Mouse (Mus musculus) ES-Bruce4 (cell line): ENCODE measurements around the gene Acox2. TPM values are rescaled to one million over a fixed set of nuclear protein-coding genes. Genes with fewer than 3 reads are reported as not detected.

ENCODE experiments used
- H3K27ac ChIP-seq: 2 replicates; pipeline ENCODE4 v1.5.1; 2012; ENCODE audit warnings: low read length, inconsistent platforms; ENCODE audit not compliant: insufficient read depth
- H3K27me3 ChIP-seq: 2 replicates; pipeline ENCODE4 v1.6.1; 2012; ENCODE audit warnings: mild to moderate bottlenecking, low read length, inconsistent platforms; ENCODE audit not compliant: control insufficient read depth, poor library complexity, insufficient read depth, severe bottlenecking
- H3K36me3 ChIP-seq: 2 replicates; pipeline ENCODE4 v1.6.1; 2012; ENCODE audit warnings: inconsistent platforms, mild to moderate bottlenecking, low read length, moderate library complexity; ENCODE audit not compliant: control insufficient read depth, poor library complexity, insufficient read depth, severe bottlenecking
- H3K4me1 ChIP-seq: one replicate; pipeline ENCODE4 v1.8.1; 2011; ENCODE audit warnings: low read length; ENCODE audit not compliant: control insufficient read depth, insufficient read depth
- H3K4me3 ChIP-seq: 2 replicates; pipeline ENCODE4 v1.5.1; 2011; ENCODE audit warnings: low read depth, mild to moderate bottlenecking, low read length
- H3K9ac ChIP-seq: 2 replicates; pipeline ENCODE4 v1.6.1; 2012; ENCODE audit warnings: low read depth, mild to moderate bottlenecking, inconsistent platforms; ENCODE audit not compliant: poor library complexity, severe bottlenecking
- H3K9me3 ChIP-seq: replicated peaks from 2 replicates; pipeline ENCODE4 v1.6.1; 2012; ENCODE audit warnings: mild to moderate bottlenecking, low read length, inconsistent platforms; ENCODE audit not compliant: control insufficient read depth, poor library complexity, insufficient read depth, severe bottlenecking
- CTCF ChIP-seq: IDR thresholded peaks from one replicate; pipeline ENCODE4 v1.8.1; 2011; ENCODE audit warnings: low read depth, low read length
- EP300 ChIP-seq: IDR thresholded peaks from 2 replicates; pipeline ENCODE4 v1.6.1; 2011; ENCODE audit warnings: low read depth, low read length; ENCODE audit not compliant: insufficient read depth
- POLR2A ChIP-seq: IDR thresholded peaks from one replicate; pipeline ENCODE4 v1.8.1; 2011; ENCODE audit warnings: low read length; ENCODE audit not compliant: insufficient read depth
- polyA plus RNA-seq: library from polyadenylated mRNA; stranded (reverse); fragments of >200 nt; gene quantifications from 2 replicates; pipeline ENCODE4 v1.2.4, GENCODE M21; 2011; ENCODE audit warnings: low read depth; ENCODE audit not compliant: missing spikeins, insufficient read depth, insufficient read length

Gene Acox2
- polyA plus RNA-seq, 1 experiment, result not detected

- Histone ChIP-seq H3K36me3 (no peaks in the 10 kb centered on the region), H3K27me3 (no peaks in the 10 kb centered on the region), H3K27ac (no peak overlapping the region), H3K4me1 (no peaks in the 10 kb centered on the region), H3K9ac (no peak overlapping the region), H3K9me3 (no peaks in the 10 kb centered on the region), H3K4me3 (no peak overlapping the region)
- no peak for TF ChIP-seq POLR2A
- no peak for TF ChIP-seq EP300
- TF ChIP-seq CTCF, result no peak
Measured at GRCm38 (mm10) chr14:8191331-8191965, 67.7 kb downstream of the Acox2 start.

- no peak overlapping the region for H3K4me3 ChIP-seq
- H3K27ac ChIP-seq, result no peak overlapping the region
- H3K36me3 ChIP-seq, result no peaks in the 10 kb centered on the region
- no peak overlapping the region for H3K9ac ChIP-seq
- no peak for TF ChIP-seq EP300
- TF ChIP-seq CTCF, result no peak
- TF ChIP-seq POLR2A, result no peak
- H3K9me3 ChIP-seq, result no peaks in the 10 kb centered on the region
- no peaks in the 10 kb centered on the region for H3K4me1 ChIP-seq
- no peaks in the 10 kb centered on the region for H3K27me3 ChIP-seq
Measured at GRCm38 (mm10) chr14:8190556-8190955, 68.6 kb downstream of the Acox2 start.

GRCm38 (mm10) chr14:8186278-8187045 is 72.7 kb downstream of the Acox2 start:
- Histone ChIP-seq H3K9ac (no peak overlapping the region), H3K4me1 (no peaks in the 10 kb centered on the region), H3K36me3 (no peaks in the 10 kb centered on the region), H3K4me3 (no peak overlapping the region), H3K9me3 (no peaks in the 10 kb centered on the region; the same call in 1 of the 2 replicates), H3K27me3 (no peaks in the 10 kb centered on the region), H3K27ac (no peak overlapping the region)
- no peak for TF ChIP-seq POLR2A
- TF ChIP-seq EP300, result no peak
- TF ChIP-seq CTCF, result no peak

- Histone ChIP-seq H3K27me3 (no peaks in the 10 kb centered on the region), H3K27ac (no peak overlapping the region), H3K4me1 (no peaks in the 10 kb centered on the region), H3K36me3 (no peaks in the 10 kb centered on the region), H3K9me3 (no peaks in the 10 kb centered on the region; the same call in 1 of the 2 replicates), H3K4me3 (no peak overlapping the region), H3K9ac (no peak overlapping the region)
- TF ChIP-seq EP300 (no peak), CTCF (peak; percentile 64)
Measured at GRCm38 (mm10) chr14:8183330-8183729, 75.8 kb downstream of the Acox2 start.

- Histone ChIP-seq H3K9me3 (no peaks in the 10 kb centered on the region; the same call in 1 of the 2 replicates), H3K36me3 (no peaks in the 10 kb centered on the region), H3K4me1 (no peaks in the 10 kb centered on the region), H3K9ac (no peak overlapping the region), H3K4me3 (no peak overlapping the region), H3K27me3 (no peaks in the 10 kb centered on the region), H3K27ac (no peak overlapping the region)
- no peak for TF ChIP-seq EP300
- no peak for TF ChIP-seq CTCF
- TF ChIP-seq POLR2A, result no peak
Measured at GRCm38 (mm10) chr14:8180371-8181035, 78.7 kb downstream of the Acox2 start.

- TF ChIP-seq EP300 (no peak), POLR2A (no peak), CTCF (no peak)
- no peaks in the 10 kb centered on the region for H3K36me3 ChIP-seq
Measured at GRCm38 (mm10) chr14:8176251-8176650, 82.9 kb downstream of the Acox2 start.

More at GRCm38 (mm10) chr14:8176251-8176650, 82.9 kb downstream of the Acox2 start:
- no peaks in the 10 kb centered on the region; the same call in 1 of the 2 replicates for H3K9me3 ChIP-seq
- H3K9ac ChIP-seq, result no peak overlapping the region
- H3K27ac ChIP-seq, result no peak overlapping the region; the same call in 1 of the 2 replicates
- H3K4me1 ChIP-seq, result no peaks in the 10 kb centered on the region
- H3K27me3 ChIP-seq, result no peaks in the 10 kb centered on the region
- H3K4me3 ChIP-seq, result no peak overlapping the region

Other genes with a start within 250 kb of the Acox2 start
- gene Rpp14, start 179.0 kb downstream of the Acox2 start, polyA plus RNA-seq, result 40.5 and 47.1 TPM in 2 replicates
- gene Pxk, start 161.1 kb downstream of the Acox2 start, polyA plus RNA-seq, result 19.8 and 24.2 TPM in 2 replicates
- gene Pdhb, start 86.3 kb downstream of the Acox2 start, polyA plus RNA-seq, result 167 and 168 TPM in 2 replicates
- gene Kctd6, start 45.2 kb downstream of the Acox2 start, polyA plus RNA-seq, result 35.6 and 36.7 TPM in 2 replicates
- 0.69 and 1.2 TPM in 2 replicates for gene Fam107a, start 58.7 kb upstream of the Acox2 start, polyA plus RNA-seq
- gene Oit1, start 119.4 kb upstream of the Acox2 start, polyA plus RNA-seq, result not detected in 2 replicates